Comparison of ENCODE assay signal across 8 mouse cellular contexts in genomic region chr13:52236105-52236504, GRCm38 (mm10).
DNase-seq lines count a peak whose midpoint lies in the region; ATAC-seq lines count a peak whose summit lies in the region.

No protein-coding gene starts in this region.

- H3K9ac ChIP-seq in hindbrain, embryonic 13.5 days = no peak overlapping the region

- no peak for ATAC-seq in hindbrain, embryonic 13.5 days (ENCODE audit: low FRiP score)
- no peak for ATAC-seq in erythroblast, adult 5-6 weeks (replicated peaks; ENCODE audit: low FRiP score, poor library complexity, severe bottlenecking)

- WGBS in hindbrain, embryonic 10.5 days = 64% methylated on average over 10 of the region's 10 CpGs
- 62% methylated on average over 10 of the region's 10 CpGs for WGBS in hindbrain, embryonic 13.5 days

- no peak overlapping the region for H3K4me3 ChIP-seq in hindbrain, embryonic 10.5 days
- no peak overlapping the region for H3K4me3 ChIP-seq in hindbrain, embryonic 13.5 days

- no peak overlapping the region for H3K27ac ChIP-seq in hindbrain, embryonic 10.5 days
- no peak overlapping the region for H3K27ac ChIP-seq in hindbrain, embryonic 13.5 days

- no peaks in the 10 kb centered on the region for H3K36me3 ChIP-seq in hindbrain, embryonic 10.5 days
- H3K36me3 ChIP-seq in hindbrain, embryonic 13.5 days = no peaks in the 10 kb centered on the region

- DNase-seq in hindbrain, embryonic 10.5 days (ENCODE audit: low spot score) = peak; percentile 13
- peak; percentile 50 for DNase-seq in Muller cell, postnatal 12 days (ENCODE audit: inconsistent ontology term)
- DNase-seq in heart, adult 18-20 months = peak; percentile 69 to 73
- DNase-seq in kidney, postnatal 25 days = peak; percentile 27 to 58
- peak; percentile 67 for DNase-seq in skeletal muscle tissue, adult 2 months (ENCODE audit: low read depth, low spot score)
- DNase-seq in cerebellum, postnatal 4 days (ENCODE audit: low spot score in 2 of 2) = no peak

- 0 out of 2 replicates have a peak, but pooled peaks cover 5% of the 10 kb centered on the region for H3K4me1 ChIP-seq in hindbrain, embryonic 10.5 days (replicated peaks)
- no peaks in the 10 kb centered on the region for H3K4me1 ChIP-seq in hindbrain, embryonic 13.5 days (replicated peaks)

- H3K9me3 ChIP-seq in hindbrain, embryonic 10.5 days = no peaks in the 10 kb centered on the region
- H3K9me3 ChIP-seq in hindbrain, embryonic 13.5 days = no peaks in the 10 kb centered on the region

- no peak overlapping the region for H3K4me2 ChIP-seq in hindbrain, embryonic 13.5 days

- no peaks in the 10 kb centered on the region for H3K27me3 ChIP-seq in hindbrain, embryonic 10.5 days (ENCODE audit: insufficient read depth, poor library complexity, severe bottlenecking)
- no peaks in the 10 kb centered on the region; the same call in 1 of the 2 replicates for H3K27me3 ChIP-seq in hindbrain, embryonic 13.5 days

Comparison
In these comparisons a context has a peak if more than half of its experiments do, and no peak if none do; other contexts are left out.
1. DNase-seq: peak in hindbrain, embryonic 10.5 days (single experiment), Muller cell, postnatal 12 days (single experiment), heart, adult 18-20 months (2 of 2), kidney, postnatal 25 days (2 of 2) and skeletal muscle tissue, adult 2 months (single experiment); none in cerebellum, postnatal 4 days (0 of 2).